Mouse (Mus musculus) hindbrain, postnatal 0 days (tissue): ENCODE results near the gene Spc24. TPM values are rescaled to one million over a fixed set of nuclear protein-coding genes. Genes with fewer than 3 reads are reported as not detected.

Experiments used
- ATAC-seq: fragments of 200-750 bp; cut with Nextera tagmentation; 2 replicates; pipeline ENCODE4 v1.8.0; 2017; ENCODE audit warnings: mild to moderate bottlenecking, moderate TSS enrichment, moderate library complexity
- DNase-seq: peaks from one replicate; pipeline ENCODE4 v3.0.0-alpha.2; 2015; ENCODE audit warnings: low spot score
- H3K27ac ChIP-seq: fragments of 300-500 bp; sonication (generic); 2 replicates; pipeline ENCODE4 v1.5.1; 2014; ENCODE audit warnings: mild to moderate bottlenecking
- H3K27me3 ChIP-seq: fragments of 300-500 bp; sonication (generic); 2 replicates; pipeline ENCODE4 v1.6.1; 2014; ENCODE audit warnings: low read length, mixed read lengths; ENCODE audit not compliant: insufficient read depth
- H3K36me3 ChIP-seq: fragments of 300-500 bp; sonication (generic); 2 replicates; pipeline ENCODE4 v1.6.1; 2014; ENCODE audit warnings: low read length, mixed read lengths; ENCODE audit not compliant: insufficient read depth
- H3K4me1 ChIP-seq: fragments of 300-500 bp; sonication (generic); 2 replicates; pipeline ENCODE4 v1.6.1; 2014; ENCODE audit warnings: antibody characterized with exemption, low read length, mixed read lengths; ENCODE audit not compliant: insufficient read depth
- H3K4me2 ChIP-seq: fragments of 300-500 bp; sonication (generic); 2 replicates; pipeline ENCODE4 v1.6.1; 2014; ENCODE audit warnings: low read depth, mild to moderate bottlenecking, low read length, moderate library complexity, mixed read lengths
- H3K4me3 ChIP-seq: fragments of 300-500 bp; sonication (generic); 2 replicates; pipeline ENCODE4 v1.5.1; 2014; ENCODE audit warnings: low read length
- H3K9ac ChIP-seq: fragments of 300-500 bp; sonication (generic); replicated peaks from 2 replicates; pipeline ENCODE4 v1.6.1; 2014; ENCODE audit warnings: mild to moderate bottlenecking, low read length, moderate library complexity, mixed read lengths
- H3K9me3 ChIP-seq: fragments of 300-500 bp; sonication (generic); 2 replicates; pipeline ENCODE4 v1.6.1; 2016; ENCODE audit warnings: low read length, mixed read lengths
- CTCF ChIP-seq: IDR thresholded peaks from 2 replicates; pipeline ENCODE4 v1.5.1; 2016; ENCODE audit warnings: antibody characterized with exemption, control low read depth, low read depth
- WGBS: fragments of 180-500 bp; shearing (Covaris S2); extraction: QIAGEN DNeasy Blood & Tissue Kit; methylation state at CpG from one replicate; pipeline ENCODE4 v1.1.7; 2014; 5-methylcytosine and 5-hydroxymethylcytosine counted together
- polyA plus RNA-seq: library from polyadenylated mRNA; unstranded; fragments of >200 nt; fragmentation: Nextera tagmentation; extraction: Ambion mirVana; gene quantifications from 2 replicates; pipeline ENCODE4 v1.2.1, GENCODE M21; 2015
- total RNA-seq: library from RNA; depleted of rRNA; stranded (reverse); fragments of >200 nt; gene quantifications from 2 replicates; pipeline ENCODE4 v1.2.3, GENCODE M21; 2014

Spc24 gene
- total and polyA plus RNA-seq, 2 experiments from 2014 or later, result 20.3 to 26.2 TPM

DNA sequence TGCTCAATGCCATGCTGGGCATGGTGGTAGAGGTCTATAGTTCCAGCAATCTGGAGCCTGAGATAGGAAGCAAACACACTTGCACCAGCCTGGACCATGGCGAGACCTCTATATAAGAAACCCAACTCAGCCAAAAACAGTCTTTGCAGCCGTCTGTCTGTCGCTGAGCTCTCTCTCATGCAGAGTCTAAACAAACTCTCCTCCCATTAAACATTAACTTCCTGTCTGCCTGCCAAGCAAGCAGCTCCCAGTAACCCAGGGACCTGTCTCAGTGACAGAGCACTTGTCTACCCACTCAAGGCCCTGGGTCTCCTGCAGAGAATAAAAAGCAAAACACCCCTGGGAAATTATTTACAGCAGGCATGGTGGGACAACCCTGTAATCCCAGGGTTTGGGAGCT is 23.5 kb downstream of the Spc24 start:
- Histone ChIP-seq H3K36me3 (peaks cover 86% of the 10 kb centered on the region), H3K9ac (no peak overlapping the region), H3K4me2 (no peak overlapping the region), H3K27ac (no peak overlapping the region), H3K4me1 (no peaks in the 10 kb centered on the region), H3K9me3 (no peaks in the 10 kb centered on the region), H3K4me3 (no peak overlapping the region), H3K27me3 (no peaks in the 10 kb centered on the region)
- 79% methylated on average over 3 of the region's 3 CpGs for WGBS
- TF ChIP-seq CTCF, result no peak
- no peak for ATAC-seq
- DNase-seq, result no peak

DNA sequence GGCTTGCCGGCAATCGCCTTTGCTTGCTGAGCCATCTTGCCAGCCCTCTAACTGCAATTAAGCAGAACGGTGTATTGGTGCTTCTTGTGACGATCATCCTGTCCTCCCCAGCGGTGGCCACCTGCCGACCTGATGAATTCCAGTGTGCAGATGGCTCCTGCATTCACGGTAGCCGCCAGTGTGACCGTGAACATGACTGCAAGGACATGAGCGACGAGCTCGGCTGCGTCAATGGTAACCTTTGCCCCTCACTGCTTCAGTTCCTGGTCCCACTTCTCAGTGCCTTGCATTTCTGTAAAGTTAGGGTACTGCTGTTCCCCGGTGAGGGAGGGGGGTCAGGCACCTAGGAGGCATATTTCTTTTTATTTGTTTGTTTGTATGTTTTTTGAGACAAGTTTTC is 25.0 kb downstream of the Spc24 start:
- no peak for TF ChIP-seq CTCF
- WGBS, result 81% methylated on average over 14 of the region's 14 CpGs
- H3K27me3 ChIP-seq, result no peaks in the 10 kb centered on the region
- no peaks in the 10 kb centered on the region for H3K9me3 ChIP-seq
- H3K9ac ChIP-seq, result no peak overlapping the region
- ATAC-seq (no peak), DNase-seq (no peak)
- no peaks in the 10 kb centered on the region for H3K4me1 ChIP-seq
- peaks cover 78% of the 10 kb centered on the region for H3K36me3 ChIP-seq
- H3K4me3 ChIP-seq, result no peak overlapping the region
- H3K4me2 ChIP-seq, result no peak overlapping the region
- H3K27ac ChIP-seq, result no peak overlapping the region

DNA sequence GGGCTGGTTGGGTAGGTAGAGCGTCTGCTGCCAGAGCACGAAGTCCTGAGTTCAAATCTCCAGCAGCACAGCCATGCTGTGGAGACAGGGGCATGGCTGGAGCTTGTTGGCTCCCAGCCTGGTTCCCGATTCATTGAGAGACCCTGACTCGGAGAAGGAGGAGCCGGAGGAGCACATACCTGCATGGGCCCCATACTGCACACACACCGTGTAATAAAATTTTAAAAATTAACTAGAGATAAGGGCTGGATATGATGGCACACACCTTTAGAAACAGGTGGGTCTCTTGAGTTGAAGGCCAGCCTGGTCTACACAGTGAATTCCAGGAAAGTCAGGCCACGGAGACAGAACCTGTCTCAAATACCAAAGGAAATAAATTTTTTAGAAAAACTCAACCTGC is 26.1 kb downstream of the Spc24 start:
- 97% methylated on average over 7 of the region's 7 CpGs for WGBS
- no peak for ATAC-seq

DNA sequence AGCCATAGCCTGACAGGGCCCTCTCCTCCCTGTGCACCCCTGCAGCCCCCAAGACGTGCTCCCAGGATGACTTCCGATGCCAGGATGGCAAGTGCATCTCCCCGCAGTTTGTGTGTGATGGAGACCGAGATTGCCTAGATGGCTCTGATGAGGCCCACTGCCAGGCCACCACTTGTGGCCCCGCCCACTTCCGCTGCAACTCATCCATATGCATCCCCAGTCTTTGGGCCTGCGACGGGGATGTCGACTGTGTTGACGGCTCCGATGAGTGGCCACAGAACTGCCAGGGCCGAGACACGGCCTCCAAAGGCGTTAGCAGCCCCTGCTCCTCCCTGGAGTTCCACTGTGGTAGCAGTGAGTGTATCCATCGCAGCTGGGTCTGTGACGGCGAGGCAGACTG is 26.7 kb downstream of the Spc24 start:
- no peak overlapping the region for H3K9ac ChIP-seq
- no peaks in the 10 kb centered on the region for H3K4me1 ChIP-seq
- WGBS, result 73% methylated on average over 17 of the region's 17 CpGs
- TF ChIP-seq CTCF, result no peak
- DNase-seq, result no peak
- H3K27me3 ChIP-seq, result no peaks in the 10 kb centered on the region
- H3K27ac ChIP-seq, result no peak overlapping the region
- no peak overlapping the region for H3K4me3 ChIP-seq
- H3K4me2 ChIP-seq, result no peak overlapping the region
- no peak for ATAC-seq
- no peaks in the 10 kb centered on the region for H3K9me3 ChIP-seq
- H3K36me3 ChIP-seq, result peaks cover 62% of the 10 kb centered on the region

More for the DNA sequence above, 26.1 kb downstream of the Spc24 start:
- Histone ChIP-seq H3K4me2 (no peak overlapping the region), H3K4me3 (no peak overlapping the region), H3K4me1 (no peaks in the 10 kb centered on the region), H3K27me3 (no peaks in the 10 kb centered on the region), H3K27ac (no peak overlapping the region), H3K9ac (no peak overlapping the region), H3K36me3 (peaks cover 67% of the 10 kb centered on the region), H3K9me3 (no peaks in the 10 kb centered on the region)
- TF ChIP-seq CTCF, result no peak
- no peak for DNase-seq

DNA sequence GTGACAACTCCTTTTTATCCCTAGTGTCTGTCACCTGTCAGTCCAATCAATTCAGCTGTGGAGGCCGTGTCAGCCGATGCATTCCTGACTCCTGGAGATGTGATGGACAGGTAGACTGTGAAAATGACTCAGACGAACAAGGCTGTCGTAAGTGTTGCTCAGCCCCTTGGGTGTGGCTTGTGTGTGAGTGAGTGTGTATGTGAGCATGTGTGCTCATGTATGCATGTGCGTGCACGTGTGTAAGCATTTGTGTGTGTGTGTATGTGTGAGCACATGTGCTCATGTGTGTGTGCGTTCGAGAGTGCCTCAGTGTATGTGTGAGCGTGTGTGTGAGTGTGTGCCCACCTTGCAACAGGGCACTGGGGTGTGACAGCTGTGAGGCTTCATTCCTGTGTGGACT is 27.8 kb downstream of the Spc24 start:
- no peak for ATAC-seq
- H3K4me3 ChIP-seq, result no peak overlapping the region
- no peak overlapping the region for H3K4me2 ChIP-seq
- H3K9ac ChIP-seq, result no peak overlapping the region
- DNase-seq, result no peak
- no peaks in the 10 kb centered on the region for H3K4me1 ChIP-seq
- H3K27ac ChIP-seq, result no peak overlapping the region
- TF ChIP-seq CTCF, result no peak
- WGBS, result 95% methylated on average over 9 of the region's 9 CpGs
- H3K27me3 ChIP-seq, result no peaks in the 10 kb centered on the region
- peaks cover 50% of the 10 kb centered on the region for H3K36me3 ChIP-seq
- no peaks in the 10 kb centered on the region for H3K9me3 ChIP-seq

DNA sequence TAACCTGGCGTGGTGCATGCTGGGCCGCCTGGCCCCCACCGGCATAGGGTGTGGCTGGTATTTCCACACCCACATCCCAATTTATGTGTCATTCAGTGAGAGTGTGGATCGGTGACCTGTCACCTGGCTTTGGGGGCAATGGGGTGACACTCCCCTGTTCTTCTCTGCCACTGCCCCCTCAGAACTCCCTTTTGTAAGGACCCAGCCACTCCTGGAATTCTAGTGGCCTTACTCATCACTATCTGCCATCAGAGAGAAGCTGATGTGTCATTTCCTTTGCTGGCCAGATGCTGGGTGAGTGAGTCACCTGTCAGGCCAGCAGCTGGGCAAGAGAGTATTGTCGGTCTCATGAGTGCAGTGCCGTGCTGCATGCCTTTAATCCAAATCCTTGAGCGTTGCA is 30.8 kb downstream of the Spc24 start:
- Histone ChIP-seq H3K4me2 (no peak overlapping the region), H3K27me3 (no peaks in the 10 kb centered on the region), H3K4me3 (no peak overlapping the region), H3K27ac (no peak overlapping the region), H3K4me1 (peaks cover 12% of the 10 kb centered on the region; the same call in 1 of the 2 replicates), H3K9ac (no peak overlapping the region), H3K9me3 (no peaks in the 10 kb centered on the region), H3K36me3 (peaks cover 23% of the 10 kb centered on the region)
- ATAC-seq (no peak), DNase-seq (no peak)
- WGBS, result 82% methylated on average over 7 of the region's 7 CpGs
- no peak for TF ChIP-seq CTCF

DNA sequence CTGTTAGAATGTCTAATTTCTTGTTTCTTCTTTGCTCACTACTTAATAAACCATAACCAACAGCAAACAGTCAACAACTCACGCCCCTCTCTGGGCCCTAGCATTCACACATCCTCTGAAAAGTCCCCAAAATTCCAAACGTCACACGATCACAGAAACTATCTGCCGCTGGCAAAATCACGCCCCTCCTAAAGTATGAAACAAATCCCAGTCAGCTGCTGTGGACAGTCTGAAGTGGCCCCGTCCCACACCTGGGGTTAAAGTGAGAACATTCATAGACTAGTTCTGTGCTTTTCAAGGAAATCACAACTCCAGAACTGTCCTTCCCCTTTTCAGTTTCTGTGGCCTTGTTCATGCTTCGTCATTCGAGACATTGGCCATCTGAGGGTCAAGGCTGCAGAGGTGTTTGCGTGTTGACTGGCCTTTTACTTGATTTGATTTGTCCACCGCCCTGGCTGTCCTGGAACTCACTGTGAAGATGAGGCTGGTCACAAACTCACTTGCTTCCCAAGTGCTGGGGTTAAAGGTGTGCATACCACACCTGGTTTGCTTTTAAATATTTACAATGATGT is 31.8 kb downstream of the Spc24 start:
- Histone ChIP-seq H3K36me3 (peaks cover 15% of the 10 kb centered on the region), H3K4me1 (peaks cover 12% of the 10 kb centered on the region; the same call in 1 of the 2 replicates), H3K9ac (no peak overlapping the region), H3K9me3 (no peaks in the 10 kb centered on the region), H3K27me3 (no peaks in the 10 kb centered on the region), H3K27ac (no peak overlapping the region), H3K4me2 (no peak overlapping the region), H3K4me3 (no peak overlapping the region)
- WGBS, result 87% methylated on average over 10 of the region's 10 CpGs
- no peak for DNase-seq
- TF ChIP-seq CTCF, result no peak
- no peak for ATAC-seq
